Mouse (Mus musculus): ENCODE measurements around the gene Rrm2.
"Not testable (repeated sequence)": the region's sequence is repeated elsewhere in the genome, so short reads cannot be mapped to it uniquely, and the experiment has no call there.

Gene Rrm2

DNA sequence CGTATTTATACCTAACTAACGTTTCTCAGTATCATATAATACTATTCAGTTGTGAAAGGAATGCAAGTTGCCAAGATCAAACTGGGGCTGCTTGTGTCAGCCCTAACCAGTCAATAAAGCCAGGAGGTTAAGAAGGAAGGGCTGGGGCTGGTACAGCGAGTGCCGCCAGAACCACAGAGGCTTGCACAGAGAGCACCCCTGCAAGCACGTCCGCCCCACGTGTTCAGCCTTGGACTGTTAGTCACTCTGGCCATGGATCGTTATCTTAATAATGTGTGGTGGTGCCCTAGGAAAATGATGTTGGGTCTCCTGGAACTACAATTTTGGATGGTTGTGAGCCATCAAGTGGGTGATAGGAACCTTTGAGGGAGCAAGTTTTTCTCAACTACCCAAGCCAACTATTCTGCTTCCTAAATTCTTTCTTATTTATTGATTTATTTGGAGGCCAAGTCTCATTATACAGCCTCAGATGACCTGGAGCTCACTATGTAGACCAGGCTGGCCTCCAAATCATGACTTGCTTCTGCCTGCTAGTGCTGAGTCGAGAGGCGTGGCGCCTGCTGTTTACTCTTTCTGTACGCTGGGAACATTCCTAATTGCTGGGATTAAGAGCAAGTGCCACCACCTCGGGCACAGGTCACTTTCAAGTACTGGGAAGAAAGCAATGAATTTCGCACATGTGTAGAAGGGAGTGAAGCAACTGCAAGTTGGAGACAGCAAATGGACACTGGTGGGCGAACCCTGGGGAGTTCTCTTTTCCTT lies 2.4 kb upstream of the Rrm2 start:
- DNase-seq (ENCODE audit: inconsistent ontology term) = no peak

DNA sequence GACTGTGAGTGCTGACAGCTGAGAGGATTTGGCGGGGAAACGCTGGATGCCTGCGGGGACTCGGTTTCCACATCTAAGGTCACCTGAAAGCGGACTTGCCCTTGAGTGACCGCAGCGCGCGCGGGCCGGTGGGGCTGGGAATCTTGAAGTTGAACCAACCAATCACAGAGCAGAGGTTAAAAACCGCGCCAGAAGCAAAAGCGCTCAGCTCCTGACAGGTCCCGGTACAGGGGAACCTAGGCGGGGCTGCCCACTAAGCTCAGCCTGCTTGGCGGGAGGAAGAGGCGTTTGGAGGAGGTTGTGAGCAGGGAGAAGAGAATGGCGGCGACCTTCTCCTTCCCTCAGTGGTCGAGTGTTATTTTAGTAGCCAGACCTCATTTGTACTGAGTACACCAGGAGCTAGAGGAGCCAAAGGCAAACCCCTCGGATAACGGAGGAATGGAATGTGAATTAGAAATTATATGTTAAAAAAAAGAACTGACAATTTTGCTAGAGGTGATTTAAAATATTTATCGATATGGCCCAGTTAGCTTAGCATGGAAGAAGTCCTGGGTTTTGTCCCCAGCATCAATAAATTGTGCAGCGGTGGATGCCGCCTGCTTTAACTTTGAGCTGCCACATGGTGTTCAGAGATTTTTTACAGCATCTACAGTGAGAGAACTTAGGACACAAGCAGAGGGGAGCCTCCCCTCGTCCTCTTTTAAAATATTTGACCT lies 1.1 kb upstream of the Rrm2 start:
- DNase-seq (ENCODE audit: inconsistent ontology term) = peak; percentile 66

DNA sequence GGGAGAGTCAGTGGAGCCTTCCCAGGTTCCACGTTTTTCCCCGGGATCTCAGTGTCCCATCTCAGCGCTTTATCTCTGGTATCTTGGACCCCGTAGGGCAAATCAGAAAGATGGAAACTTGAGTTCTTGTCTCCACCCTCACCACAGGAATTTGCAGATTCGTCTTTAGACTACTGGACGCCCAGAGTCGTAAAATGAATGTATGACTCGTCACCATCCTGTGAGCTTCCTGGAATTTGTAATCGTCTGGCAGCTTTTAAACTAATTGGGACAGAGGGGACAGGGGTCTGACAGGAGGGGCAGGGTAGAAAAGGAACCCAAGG lies 600 bp upstream of the Rrm2 start:
- DNase-seq (ENCODE audit: inconsistent ontology term) = peak; percentile 80

DNA sequence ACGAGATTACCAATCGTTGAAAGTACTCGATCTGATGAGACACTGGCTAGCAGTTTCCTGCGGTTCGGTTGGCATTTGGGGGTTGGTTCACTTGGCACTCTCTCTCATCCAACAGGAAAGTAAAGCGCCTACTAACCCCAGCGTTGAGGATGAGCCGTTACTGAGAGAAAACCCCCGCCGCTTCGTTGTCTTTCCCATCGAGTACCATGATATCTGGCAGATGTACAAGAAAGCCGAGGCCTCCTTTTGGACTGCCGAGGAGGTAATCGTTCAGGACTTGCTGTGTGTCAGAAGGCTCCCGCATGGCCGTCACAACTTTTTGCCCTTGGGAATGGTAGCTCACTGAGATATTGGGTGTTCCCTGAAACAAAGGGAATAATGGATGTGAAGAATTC lies 780 bp downstream of the Rrm2 start:
- peak; percentile 30 for DNase-seq (ENCODE audit: inconsistent ontology term)

DNA sequence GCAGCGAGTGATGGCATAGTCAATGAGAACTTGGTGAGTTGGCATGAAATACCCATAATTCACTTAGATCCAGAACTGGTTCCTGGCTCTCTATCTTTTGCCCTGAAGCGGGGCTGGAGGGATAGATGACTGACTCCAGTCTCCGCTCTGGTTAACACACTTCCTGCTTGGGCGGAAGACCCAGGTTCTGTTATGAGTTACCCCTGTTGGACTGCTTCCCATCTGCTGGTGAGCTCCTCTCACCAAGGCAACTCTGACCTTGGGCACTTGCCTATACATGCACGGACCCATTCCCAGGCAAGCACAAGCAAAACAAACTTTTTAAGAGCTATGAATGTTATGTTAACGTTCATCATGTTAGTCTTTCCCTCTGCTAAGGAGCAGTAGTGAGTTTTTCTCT lies 1.4 kb downstream of the Rrm2 start:
- no peak for DNase-seq (ENCODE audit: inconsistent ontology term)

DNA sequence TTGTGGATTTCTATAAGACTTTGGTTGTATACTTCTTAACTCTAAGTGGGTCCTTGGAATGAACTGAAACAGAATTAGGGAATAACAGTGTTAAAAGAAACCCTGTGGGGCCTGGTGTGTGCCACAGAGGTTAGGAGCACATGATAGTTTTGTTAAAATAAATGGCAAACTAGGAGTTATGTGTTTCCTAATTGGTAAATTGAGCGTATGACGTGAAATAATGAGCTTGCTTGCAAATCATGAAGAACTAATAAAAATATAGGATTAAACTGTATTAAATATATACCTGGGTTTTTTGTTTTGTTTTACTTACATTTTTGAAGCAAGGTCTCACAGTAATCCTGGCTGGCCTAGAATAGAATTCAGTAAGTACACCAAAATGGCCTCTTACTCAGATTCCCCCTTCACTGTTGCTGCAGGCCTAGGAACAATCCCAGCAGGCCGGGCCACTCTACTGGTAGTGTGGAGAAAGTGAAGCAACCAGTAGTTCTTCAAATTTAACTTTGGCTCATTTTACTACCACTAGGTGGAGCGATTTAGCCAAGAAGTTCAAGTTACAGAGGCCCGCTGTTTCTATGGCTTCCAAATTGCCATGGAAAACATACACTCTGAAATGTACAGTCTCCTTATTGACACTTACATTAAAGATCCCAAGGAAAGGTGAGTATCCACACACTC lies 1.9 kb downstream of the Rrm2 start:
- DNase-seq (ENCODE audit: inconsistent ontology term) = peak; percentile 78

DNA sequence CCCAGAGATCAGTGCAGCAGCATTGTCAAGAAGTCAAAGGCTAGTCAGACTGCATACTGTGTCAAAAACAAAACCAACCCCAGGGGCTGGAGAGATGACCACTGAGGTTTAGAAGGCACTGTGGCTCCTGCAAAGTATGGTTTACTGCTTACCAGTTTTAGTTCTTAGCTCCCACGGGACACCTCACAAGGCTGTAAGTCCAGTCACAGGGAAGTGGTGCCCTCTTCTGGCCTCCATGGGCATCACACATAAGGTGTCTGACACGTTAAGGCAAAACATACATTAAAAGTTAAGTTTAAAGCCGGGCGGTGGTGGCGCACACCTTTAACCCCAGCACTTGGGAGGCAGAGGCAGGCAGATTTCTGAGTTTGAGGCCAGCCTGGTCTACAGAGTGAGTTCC lies 2.6 kb downstream of the Rrm2 start:
- peak; percentile 47 for DNase-seq (ENCODE audit: inconsistent ontology term)

DNA sequence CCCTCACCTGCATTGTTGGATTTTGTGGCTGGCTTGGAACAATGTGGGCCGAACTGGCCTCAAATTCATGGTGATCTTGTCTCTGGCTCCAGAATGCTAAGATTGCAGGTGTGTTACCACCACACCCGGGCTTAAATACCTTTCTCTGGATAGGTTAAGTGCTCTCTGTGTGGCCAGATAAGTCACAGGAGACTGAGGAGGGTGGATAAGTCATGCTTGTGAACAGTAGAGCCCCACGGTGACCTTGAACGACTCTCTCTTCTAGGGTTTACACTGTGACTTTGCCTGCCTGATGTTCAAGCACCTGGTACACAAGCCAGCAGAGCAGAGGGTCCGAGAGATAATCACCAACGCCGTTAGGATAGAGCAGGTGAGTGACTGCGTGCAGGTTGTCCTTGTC lies 4.4 kb downstream of the Rrm2 start:
- DNase-seq (ENCODE audit: inconsistent ontology term) = no peak

DNA sequence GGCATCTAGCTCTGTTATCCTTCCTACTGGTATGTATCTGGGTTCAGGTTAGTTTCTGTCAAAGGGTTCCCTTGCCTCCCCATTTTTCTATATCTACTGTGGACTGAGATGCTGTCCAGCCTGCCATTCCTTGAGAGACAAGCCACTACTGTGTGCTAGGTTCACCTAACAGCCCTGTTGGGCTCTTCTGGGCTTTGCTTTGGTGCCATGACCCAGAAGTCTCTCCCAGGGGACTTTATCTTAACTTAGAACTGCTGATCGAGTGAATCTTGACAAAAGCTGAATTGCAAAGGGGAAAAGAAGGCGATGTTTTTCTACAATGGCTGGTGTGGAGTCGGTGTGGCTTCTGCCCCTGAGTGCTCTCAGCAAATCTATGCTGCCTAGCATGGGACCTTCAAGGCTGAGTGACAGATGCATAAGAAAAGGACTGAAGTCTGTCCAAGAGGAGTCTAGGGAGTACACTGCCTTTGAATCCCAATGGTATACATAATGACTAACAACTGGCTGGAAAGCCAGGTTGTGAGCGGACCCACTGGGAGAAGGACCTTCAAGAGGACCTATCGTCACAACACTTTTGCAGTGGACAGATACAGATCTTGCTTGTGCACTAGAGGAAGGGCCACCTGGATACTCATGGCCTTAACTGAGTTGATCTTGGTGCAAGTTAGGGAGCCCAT lies 6.7 kb downstream of the Rrm2 start:
- no peak for DNase-seq (ENCODE audit: inconsistent ontology term)

DNA sequence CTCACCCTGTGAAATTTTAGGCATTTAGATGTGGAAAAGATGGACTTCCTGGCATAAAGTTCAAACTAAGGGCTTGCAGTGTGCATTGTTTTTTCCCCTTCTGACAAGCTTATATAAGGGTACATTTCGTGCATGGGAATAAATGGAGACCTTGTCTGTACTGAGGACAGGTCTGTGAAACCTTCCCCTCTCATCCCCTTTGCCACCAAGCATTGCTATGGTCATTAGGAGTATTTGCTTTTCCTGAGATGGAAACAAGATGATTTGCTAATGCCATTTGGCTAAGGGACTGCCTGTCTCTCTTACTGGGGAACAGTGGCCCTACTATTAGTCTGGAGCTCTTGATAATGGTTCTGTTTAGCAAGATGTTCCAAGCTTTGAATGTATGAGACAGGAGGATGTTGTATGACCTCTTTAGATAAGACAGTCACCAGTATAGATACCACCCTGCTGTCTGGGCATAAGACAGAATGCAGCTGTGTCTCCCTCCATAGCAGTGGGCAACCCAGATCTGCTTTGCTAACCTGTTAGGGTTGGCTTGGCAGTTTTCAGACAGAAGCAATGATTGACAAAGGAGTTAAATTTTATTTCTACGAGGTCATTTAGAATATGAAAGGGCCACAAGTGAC lies 7.3 kb downstream of the Rrm2 start:
- no peak for DNase-seq (ENCODE audit: inconsistent ontology term)

DNA sequence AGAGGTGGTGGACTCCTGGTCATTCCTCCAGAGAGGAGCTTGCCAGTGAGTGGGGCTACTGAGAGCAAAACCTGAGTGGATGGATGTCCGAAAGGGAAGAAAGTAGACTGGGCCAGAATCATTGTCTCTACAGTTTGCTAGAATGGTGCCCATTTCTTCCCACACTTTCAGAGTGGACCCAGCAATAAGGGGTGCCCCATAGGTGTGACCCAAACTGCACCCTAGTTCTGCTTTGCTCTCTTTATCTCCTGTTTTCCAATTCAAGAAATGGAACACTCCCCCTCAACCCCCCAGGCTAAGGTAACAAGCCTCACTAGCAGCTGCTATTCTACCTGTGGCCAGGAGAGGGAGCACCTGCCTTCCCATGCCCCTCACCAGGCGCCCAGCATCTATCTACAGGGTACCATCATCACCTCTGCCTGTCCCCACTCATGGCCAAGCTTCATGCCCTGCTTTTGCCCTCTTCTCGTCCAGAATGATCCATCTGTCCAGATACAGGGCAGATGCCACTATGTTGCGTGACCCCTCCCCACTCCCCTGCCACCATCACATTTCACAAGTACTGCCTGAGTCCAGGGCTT lies 8.8 kb downstream of the Rrm2 start:
- peak; percentile 36 for DNase-seq (ENCODE audit: inconsistent ontology term)

DNA sequence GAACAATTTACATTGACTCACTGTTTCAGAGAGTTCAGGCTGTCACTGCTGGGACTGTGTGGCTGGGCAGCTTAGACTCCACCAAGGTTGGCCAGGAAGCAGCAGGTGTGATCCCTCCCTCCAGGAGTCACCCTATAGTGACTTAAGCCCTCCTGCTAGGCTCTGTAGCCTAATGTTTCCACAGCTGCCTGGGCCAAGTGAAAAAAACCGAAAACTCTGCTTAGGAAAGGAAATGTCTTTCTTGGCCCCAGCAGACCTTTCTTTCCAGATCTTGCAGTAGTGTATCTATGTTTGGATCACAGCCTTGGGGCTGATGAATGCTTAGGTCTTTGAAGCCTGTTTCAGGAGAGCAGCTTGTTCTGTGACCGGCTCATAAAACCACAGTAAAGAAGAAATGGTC lies 15.4 kb downstream of the Rrm2 start:
- DNase-seq (ENCODE audit: inconsistent ontology term) = no peak

DNA sequence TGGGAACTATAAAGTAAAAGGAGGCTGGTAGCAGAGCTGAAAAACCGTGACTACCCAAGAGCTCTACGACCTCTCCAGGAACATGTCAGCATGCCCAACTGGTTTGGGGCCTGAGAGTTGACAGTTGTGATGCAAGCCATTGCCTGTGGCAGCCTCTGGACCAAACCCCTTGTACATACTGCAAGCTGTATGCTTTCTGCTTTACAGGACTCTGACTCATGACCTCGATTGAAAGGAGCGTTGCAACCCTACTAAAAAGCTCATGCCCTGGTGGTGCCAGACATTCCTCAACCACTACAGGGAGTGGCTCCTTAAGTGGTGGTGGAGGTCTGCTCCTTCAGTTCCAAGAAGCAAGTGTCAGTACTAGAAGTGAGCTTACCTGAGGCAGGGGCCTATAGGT lies 15.8 kb downstream of the Rrm2 start:
- no peak for DNase-seq (ENCODE audit: inconsistent ontology term)

DNA sequence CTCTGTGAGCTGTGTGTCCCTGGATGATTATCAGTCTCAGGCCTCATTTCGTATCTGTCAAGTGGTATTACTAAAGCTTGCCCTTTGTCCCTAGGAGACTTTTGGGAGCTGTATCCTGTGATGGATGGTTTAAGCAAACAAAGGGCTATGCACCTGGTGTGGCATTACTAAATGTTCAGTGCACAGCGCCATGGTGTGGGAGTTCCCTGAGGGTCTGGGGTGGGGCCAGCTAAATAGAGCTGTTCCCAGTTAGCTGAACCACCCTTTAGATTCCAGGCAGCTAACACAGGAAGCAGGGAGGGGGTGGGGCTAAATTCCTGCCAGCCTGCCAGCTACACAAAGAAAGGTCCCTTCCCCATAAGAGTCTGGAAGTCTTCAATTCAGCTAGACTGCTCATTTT lies 16.3 kb downstream of the Rrm2 start:
- peak; percentile 70 for DNase-seq (ENCODE audit: inconsistent ontology term)

DNA sequence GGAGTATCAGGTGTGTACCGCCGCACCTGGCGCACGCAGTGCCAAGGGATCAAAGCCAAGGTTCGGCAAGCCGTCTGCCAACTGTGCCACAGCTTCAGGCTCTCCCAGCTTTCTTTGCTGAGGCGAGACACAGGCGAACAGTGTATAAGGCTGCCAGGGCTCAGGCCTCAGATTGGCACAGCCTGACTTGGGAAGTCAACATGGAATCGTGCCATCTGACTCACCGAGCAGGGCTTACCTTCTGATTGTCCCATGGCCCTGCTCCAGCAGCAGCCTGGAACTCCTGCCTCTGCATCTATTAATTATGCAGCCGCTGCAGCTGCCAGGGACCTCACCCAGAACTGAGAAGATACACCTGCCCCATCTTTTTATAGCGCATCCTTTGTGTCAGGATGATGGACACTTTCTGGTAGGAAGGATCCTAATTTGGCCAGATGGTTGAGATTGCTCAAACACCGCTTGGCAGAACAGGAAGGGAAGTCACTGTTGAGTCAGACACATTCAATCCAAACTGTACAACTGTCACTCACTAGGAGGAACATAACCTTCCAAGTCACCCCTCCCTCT lies 26.9 kb downstream of the Rrm2 start:
- peak; percentile 84 for DNase-seq (ENCODE audit: inconsistent ontology term)

DNA sequence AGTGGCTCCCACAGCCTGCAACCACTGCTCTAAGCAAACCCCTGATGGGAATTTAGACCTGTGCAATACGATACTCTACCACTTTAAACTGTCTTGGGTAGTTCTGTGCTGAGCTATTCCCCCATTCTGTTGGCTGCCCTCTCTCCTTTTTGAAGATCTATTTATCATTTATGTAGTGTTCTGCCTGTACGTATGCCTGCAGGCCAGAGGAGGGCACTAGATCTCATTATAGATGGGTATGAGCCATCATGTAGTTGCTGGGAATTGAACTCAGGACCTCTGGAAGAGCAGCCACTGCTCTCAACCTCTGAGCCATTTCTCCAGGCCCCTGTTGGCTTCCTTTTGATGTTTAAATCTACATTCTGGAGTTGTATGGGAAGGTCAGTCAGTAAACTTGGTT lies 28.9 kb downstream of the Rrm2 start:
- DNase-seq (ENCODE audit: inconsistent ontology term) = no peak

DNA sequence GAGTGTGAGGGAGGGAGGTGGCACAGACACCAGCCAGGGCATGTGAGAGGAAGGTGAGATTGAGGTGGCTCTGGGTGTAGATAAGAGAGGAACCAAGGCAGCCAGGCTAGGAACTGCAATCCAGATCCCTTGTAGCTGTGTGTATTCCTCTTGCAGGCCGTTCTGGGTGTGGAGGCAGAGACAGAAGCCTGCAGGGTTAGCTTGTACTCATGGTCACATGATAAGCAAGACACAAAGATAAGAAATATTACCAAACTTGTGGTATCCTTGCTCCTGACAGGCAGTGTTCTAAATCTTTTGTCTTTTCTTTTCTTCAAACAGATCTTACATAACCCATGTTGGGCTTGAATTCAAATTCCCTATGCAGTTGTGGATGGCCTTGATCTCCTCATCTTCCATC lies 31.9 kb downstream of the Rrm2 start:
- DNase-seq (ENCODE audit: inconsistent ontology term) = no peak

DNA sequence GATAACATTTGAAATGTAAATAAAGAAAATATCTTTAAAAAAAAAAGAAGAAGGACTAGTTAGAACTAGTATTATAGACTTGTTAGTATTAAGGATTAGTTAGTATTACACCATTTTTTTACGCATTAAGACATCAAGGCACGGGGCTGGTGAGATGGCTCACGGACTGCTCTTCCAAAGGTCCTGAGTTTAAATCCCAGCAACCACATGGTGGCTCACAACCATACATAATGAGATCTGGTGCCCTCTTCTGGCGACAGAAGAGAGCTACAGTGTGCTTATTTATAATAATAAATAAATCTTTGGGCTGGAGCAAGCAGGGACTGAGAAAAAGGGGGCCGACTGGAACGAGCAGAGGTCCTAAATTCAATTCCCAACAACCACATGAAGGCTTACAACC lies 33.5 kb downstream of the Rrm2 start:
- DNase-seq (ENCODE audit: inconsistent ontology term) = not testable (repeated sequence)

DNA sequence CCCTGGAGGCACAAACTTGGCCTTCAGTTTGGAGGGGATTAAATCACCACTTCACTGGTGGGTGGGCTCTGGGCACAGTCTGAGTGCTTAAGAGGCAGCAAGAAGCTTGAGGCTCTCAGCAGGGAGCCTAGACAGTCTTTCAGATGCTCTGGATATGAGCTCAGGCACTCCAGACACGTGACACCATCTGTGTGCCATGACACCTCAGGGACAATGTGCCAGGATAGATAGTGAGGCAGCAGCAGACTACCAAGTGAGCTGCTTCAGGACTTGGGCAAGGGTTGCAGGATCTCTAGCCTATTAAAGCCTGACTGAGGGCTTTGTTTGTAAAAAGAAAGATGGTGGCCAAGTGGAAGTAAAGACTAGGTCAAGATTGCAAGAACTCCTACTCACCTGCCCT lies 36.3 kb downstream of the Rrm2 start:
- DNase-seq (ENCODE audit: inconsistent ontology term) = no peak

DNA sequence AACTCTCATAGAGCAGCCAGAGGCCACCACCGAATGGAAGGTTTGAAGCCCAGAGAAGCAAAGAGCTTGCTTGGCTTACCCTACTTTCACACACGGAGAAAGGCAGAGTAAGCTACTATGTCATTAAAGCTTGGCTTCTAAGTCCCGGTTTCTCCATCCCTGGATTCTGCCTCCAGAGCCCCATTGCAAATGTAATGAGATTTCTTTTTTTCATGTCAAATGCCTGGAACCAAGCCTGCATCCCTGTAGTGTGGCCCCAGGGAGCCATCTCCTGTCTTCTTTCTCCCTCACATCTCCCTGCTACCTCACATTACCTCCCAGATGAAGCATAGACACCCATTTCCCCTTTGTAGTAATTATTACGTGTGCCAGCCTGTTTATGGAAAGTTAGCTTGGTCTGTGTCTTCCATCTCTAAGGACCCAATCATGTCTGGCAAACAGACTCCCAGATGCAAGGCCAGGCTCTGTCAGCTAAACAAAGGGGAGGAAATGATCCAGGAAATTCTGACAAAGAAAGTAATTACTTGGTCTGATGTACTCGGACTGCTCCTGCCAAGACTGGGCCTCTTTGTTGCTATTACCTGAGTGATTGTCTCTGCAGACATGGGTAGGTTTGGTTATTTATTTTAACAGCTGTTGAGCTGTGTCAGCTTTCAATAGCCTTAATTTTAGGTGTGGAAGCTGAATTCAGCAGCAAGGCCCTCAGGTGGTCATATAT lies 38.7 kb downstream of the Rrm2 start:
- peak; percentile 59 for DNase-seq (ENCODE audit: inconsistent ontology term)

DNA sequence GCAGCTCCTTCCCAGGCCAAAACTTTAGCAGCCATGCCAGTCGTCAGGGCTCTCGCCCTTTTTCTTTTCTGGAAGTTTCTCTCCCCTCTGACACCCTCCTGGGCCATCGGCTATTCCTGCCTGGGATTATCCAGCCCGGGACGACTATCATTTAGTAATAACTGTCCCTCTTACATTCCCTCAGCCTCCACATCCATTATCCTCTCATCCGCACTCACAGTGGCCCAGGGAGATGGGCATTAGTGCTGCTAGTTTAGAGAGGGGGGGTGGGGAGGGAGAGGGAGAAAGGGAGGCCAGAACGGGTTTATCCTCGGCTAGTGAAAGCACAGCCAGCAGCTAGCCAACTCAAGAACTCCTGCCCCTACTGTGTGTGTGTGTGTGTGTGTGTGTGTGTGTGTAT lies 39.3 kb downstream of the Rrm2 start:
- DNase-seq (ENCODE audit: inconsistent ontology term) = no peak
